Mouse (Mus musculus) lung, postnatal 36 days (tissue): Measurements from ENCODE around the gene Olfr1367.

Experiments used
- DNase-seq: peaks from one replicate; pipeline ENCODE4 v3.0.0; 2022; ENCODE audit warnings: mixed read lengths

Gene Olfr1367

GRCm38 (mm10) chr13:21346610-21347009 lies at the start of gene Olfr1367:
Gene Olfr1367 (plus strand): TSS chr13:21346910.
- no peak for DNase-seq

- DNase-seq: no peak
These were observed 48.2 kb upstream of the Olfr1367 start for GRCm38 (mm10) chr13:21298557-21298956.

GRCm38 (mm10) chr13:21304483-21305066 lies 42.1 kb upstream of the Olfr1367 start:
- DNase-seq: no peak

- DNase-seq: no peak
These were observed 36.9 kb upstream of the Olfr1367 start for GRCm38 (mm10) chr13:21309788-21310187.

- no peak for DNase-seq
These were observed 34.8 kb upstream of the Olfr1367 start, which contains the start of gene Gpx6 for GRCm38 (mm10) chr13:21311926-21312325. Gene Gpx6 (plus strand): TSS chr13:21312125.

GRCm38 (mm10) chr13:21312854-21313253 lies 33.9 kb upstream of the Olfr1367 start:
- no peak for DNase-seq

- no peak for DNase-seq
These were observed 32.8 kb upstream of the Olfr1367 start for GRCm38 (mm10) chr13:21313903-21314302.

GRCm38 (mm10) chr13:21320262-21320661 lies 26.4 kb upstream of the Olfr1367 start:
- no peak for DNase-seq

- no peak for DNase-seq
These were observed 24.7 kb upstream of the Olfr1367 start for GRCm38 (mm10) chr13:21321890-21322494.

GRCm38 (mm10) chr13:21322509-21323375 lies 24.0 kb upstream of the Olfr1367 start:
- no peak for DNase-seq

GRCm38 (mm10) chr13:21323405-21323804 lies 23.3 kb upstream of the Olfr1367 start:
- DNase-seq: no peak

- DNase-seq: peak; percentile 31
These were observed 20.5 kb upstream of the Olfr1367 start for GRCm38 (mm10) chr13:21326191-21326590.

GRCm38 (mm10) chr13:21326657-21327211 lies 20.0 kb upstream of the Olfr1367 start:
- peak; percentile 90 for DNase-seq

- no peak for DNase-seq
These were observed 19.3 kb upstream of the Olfr1367 start for GRCm38 (mm10) chr13:21327424-21327823.

- no peak for DNase-seq
These were observed 3.9 kb downstream of the Olfr1367 start for GRCm38 (mm10) chr13:21350593-21350992.

- peak; percentile 94 for DNase-seq
These were observed 16.0 kb downstream of the Olfr1367 start, which contains the start of gene Zscan12 for GRCm38 (mm10) chr13:21362621-21363248. Gene Zscan12 (plus strand): TSS chr13:21362820.

- DNase-seq: no peak
These were observed 17.0 kb downstream of the Olfr1367 start for GRCm38 (mm10) chr13:21363719-21364118.

- no peak for DNase-seq
These were observed 19.9 kb downstream of the Olfr1367 start for GRCm38 (mm10) chr13:21366635-21367034.

GRCm38 (mm10) chr13:21372700-21373099 lies 26.0 kb downstream of the Olfr1367 start:
- no peak for DNase-seq

GRCm38 (mm10) chr13:21377773-21378172 lies 31.1 kb downstream of the Olfr1367 start:
- no peak for DNase-seq

GRCm38 (mm10) chr13:21395211-21395610 lies 48.5 kb downstream of the Olfr1367 start:
- DNase-seq: no peak

- no peak for DNase-seq
These were observed 48.9 kb downstream of the Olfr1367 start for GRCm38 (mm10) chr13:21395623-21396022.

GRCm38 (mm10) chr13:21396048-21396447 lies 49.3 kb downstream of the Olfr1367 start:
- DNase-seq: peak; percentile 14
